Mouse (Mus musculus): ENCODE data around the gene Asic3.

Asic3 gene

GRCm38 (mm10) chr5:24452030-24452690 lies 39.0 kb downstream of the Asic3 start, which contains the start of gene Agap3:
TSS of gene Agap3 (plus strand) at chr5:24452177.
- peak; percentile 59 for DNase-seq (ENCODE audit: low spot score)

- no peak for DNase-seq (ENCODE audit: low spot score)
Observed at GRCm38 (mm10) chr5:24452691-24453233, 39.6 kb downstream of the Asic3 start.

- no peak for DNase-seq (ENCODE audit: low spot score)
Observed at GRCm38 (mm10) chr5:24453283-24453984, 40.2 kb downstream of the Asic3 start.

- DNase-seq (ENCODE audit: low spot score), result no peak
Observed at GRCm38 (mm10) chr5:24453985-24454303, 40.8 kb downstream of the Asic3 start.

GRCm38 (mm10) chr5:24455076-24455475 lies 41.9 kb downstream of the Asic3 start:
- no peak for DNase-seq (ENCODE audit: low spot score)

- no peak for DNase-seq (ENCODE audit: low spot score)
Observed at GRCm38 (mm10) chr5:24455613-24456012, 42.4 kb downstream of the Asic3 start.

- no peak for DNase-seq (ENCODE audit: low spot score)
Observed at GRCm38 (mm10) chr5:24466762-24467161, 53.6 kb downstream of the Asic3 start.
